Mouse (Mus musculus) inflammation-experienced regulatory T-cells, adult 16 weeks (primary cell): ENCODE data around the gene Ltbp4. TPM values are rescaled to one million over a fixed set of nuclear protein-coding genes. Genes with fewer than 3 reads are reported as not detected.

ENCODE experiments used
- polyA plus RNA-seq: library from polyadenylated mRNA; unstranded; fragments of 100-300 nt; shearing (Covaris generic); gene quantifications from one replicate; pipeline ENCODE4 v1.2.1, GENCODE M21; 2017

Ltbp4 gene
- 1.2 TPM for polyA plus RNA-seq

DNA sequence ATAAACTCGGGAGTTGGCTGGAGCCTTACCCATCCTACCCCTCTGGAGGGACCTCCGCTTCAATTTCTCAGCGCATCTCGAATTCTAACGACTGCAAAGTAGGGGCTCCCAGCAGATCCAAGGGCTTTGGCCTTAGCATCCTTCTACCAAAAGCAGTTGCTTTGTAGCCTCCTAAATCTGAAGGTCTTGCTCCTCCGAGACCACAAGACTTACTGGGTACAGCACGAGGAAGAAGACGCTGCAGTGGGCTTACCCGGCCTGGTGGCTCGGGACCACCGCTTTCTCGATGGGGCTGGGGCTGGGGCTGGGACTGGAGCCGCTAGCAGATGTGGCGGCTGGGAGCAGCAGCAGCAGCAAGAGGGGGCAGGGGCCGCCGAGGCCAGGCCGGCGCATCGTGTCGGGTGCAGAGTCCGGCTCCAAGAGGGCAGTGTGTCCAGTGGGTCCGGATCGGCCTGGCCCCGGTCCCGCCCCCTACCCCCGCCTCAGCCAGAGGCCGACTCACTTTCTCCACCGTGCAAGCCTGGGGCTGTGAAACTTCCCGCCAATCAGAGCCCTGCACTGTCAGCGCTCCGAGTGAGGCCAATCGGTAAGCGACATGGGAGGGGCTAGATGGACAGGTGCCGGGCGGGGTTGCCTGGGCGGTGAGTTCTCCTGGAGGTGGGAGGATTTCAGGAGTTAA, at the start of gene Ltbp4:
TSS of gene Ltbp4 (minus strand) at position 518 of the 679 bp plus-strand sequence.

DNA sequence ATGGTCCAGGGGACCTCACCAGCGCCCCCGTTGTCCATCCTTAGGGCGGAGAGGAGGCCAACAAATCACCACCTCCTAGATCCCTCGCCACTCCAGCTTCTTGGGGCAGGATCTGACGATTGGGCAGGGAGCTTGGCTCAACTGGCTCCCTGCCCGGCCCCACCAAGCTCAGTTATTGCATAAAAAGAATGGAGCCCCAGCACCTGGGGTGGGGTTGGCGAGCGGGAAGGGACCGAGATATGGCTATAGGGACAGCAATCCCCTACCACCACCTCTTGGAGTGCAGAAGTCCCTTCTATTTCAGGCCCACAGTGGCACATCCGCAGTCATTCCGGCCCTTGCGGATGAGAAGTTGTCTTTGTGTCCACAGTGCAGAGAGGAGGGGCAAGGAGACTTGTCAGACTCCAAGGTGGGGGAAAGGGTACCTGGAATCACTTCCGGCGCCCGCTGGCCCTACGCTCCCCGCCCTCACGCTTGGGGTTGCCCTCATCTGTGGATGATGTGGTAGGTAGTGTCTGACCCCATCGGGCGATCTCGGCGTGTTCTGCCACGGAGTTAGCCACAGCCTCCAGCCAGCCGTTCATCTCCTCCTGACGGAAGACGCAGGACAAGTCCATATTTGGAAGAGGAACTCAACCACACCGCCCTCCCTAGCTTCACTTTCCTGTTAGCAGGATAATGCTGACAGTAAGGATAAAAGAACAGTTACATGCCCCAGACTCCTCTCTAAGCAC, 19.5 kb upstream of the Ltbp4 start, which contains the start of gene Gm20479:
TSS of gene Gm20479 (minus strand) at position 559 of the 734 bp plus-strand sequence.

DNA sequence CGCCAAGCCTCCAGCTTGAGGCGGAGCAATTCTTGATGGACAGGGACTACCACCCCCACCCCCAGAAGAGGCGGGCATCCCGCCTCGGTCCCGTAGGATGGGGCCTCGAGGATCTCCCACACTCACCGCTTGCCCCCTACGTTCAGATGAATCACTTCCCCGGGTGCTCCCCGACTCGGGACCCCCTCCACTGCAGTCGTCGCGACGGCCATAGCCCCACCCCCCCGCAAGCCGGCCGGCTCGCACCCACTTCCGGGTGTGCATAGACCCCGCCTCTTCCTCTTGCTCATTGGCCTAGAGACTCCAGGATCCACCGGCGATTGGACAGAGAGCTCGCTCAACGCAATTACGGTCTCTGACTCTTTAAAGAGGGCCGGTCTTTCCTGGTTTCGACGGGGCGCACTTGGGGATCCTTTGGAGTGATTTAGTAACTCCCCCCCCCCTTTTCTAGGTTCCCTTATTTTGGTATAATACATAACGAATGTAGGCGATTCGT, 18.3 kb upstream of the Ltbp4 start, which contains the start of gene Shkbp1:
TSS of gene Shkbp1 (minus strand) at position 275 of the 496 bp plus-strand sequence.

DNA sequence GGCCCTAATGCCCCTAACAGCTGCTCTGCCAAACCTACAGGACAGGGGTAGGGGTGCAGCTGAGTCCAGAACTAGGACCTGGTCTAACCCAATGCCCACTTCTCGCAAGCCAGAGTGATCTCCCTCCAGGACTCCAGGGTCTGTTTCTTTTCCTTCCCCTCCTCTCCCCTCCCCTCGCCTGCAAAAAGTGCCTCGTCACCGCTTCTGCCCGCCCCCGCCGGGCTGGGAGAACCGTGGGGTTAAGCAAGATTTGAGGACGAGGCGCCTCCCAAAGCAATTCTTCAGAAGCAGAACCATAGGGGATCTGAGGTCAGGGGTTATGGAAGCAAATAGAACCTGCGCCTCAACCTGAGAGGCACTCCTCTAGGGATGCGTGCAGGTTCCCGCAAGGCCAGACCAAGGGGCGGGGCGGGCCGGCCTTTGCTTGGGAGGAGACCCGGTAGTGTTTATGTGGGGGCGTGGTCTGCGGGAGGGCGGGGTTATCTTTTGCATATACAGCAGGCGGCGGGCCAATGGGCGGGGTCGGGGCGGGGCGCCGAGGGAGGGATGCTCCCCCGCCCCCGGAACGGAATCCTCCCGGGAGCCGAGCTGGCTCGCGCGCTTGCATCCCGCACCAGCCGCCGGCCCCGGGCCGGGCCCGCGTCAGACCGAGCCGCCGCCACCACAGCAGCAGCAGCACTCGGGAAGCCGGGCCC, 79.1 kb downstream of the Ltbp4 start, which contains the start of gene Numbl:
TSS of gene Numbl (plus strand) at position 229 of the 695 bp plus-strand sequence.

Other genes starting within 250 kb of the Ltbp4 start
- gene Cyp2f2, start 217.8 kb downstream of the Ltbp4 start, polyA plus RNA-seq, result not detected
- gene Cyp2t4, start 184.0 kb downstream of the Ltbp4 start, polyA plus RNA-seq, result not detected
- 91.6 TPM for gene Egln2, start 170.9 kb downstream of the Ltbp4 start, polyA plus RNA-seq
- gene Rab4b, start 158.8 kb downstream of the Ltbp4 start, polyA plus RNA-seq, result 171 TPM
- 0.89 TPM for gene Gm21983, start 156.6 kb downstream of the Ltbp4 start, polyA plus RNA-seq
- gene Mia, start 156.5 kb downstream of the Ltbp4 start, polyA plus RNA-seq, result 0.98 TPM
- 2.3 TPM for gene BC024978, start 141.9 kb downstream of the Ltbp4 start, polyA plus RNA-seq
- gene Snrpa, start 141.4 kb downstream of the Ltbp4 start, polyA plus RNA-seq, result 111 TPM
- 4.7 TPM for gene Itpkc, start 109.0 kb downstream of the Ltbp4 start, polyA plus RNA-seq
- gene Coq8b, start 104.7 kb downstream of the Ltbp4 start, polyA plus RNA-seq, result 33.5 TPM
- 0.79 TPM for gene Numbl, start 79.3 kb downstream of the Ltbp4 start, polyA plus RNA-seq
- 110 TPM for gene Shkbp1, start 18.3 kb upstream of the Ltbp4 start, polyA plus RNA-seq
- gene Gm20479, start 19.7 kb upstream of the Ltbp4 start, polyA plus RNA-seq, result 1.00 TPM
- 0.29 TPM for gene Sptbn4, start 110.0 kb upstream of the Ltbp4 start, polyA plus RNA-seq
- 17.9 TPM for gene Blvrb, start 110.3 kb upstream of the Ltbp4 start, polyA plus RNA-seq
- 67.9 TPM for gene Sertad3, start 136.1 kb upstream of the Ltbp4 start, polyA plus RNA-seq
- 84.0 TPM for gene Sertad1, start 149.2 kb upstream of the Ltbp4 start, polyA plus RNA-seq
- gene Prx, start 161.6 kb upstream of the Ltbp4 start, polyA plus RNA-seq, result 1.2 TPM
- gene Hipk4, start 185.6 kb upstream of the Ltbp4 start, polyA plus RNA-seq, result not detected
- 265 TPM for gene Pld3, start 215.5 kb upstream of the Ltbp4 start, polyA plus RNA-seq
- 22.7 TPM for gene 2310022A10Rik, start 215.5 kb upstream of the Ltbp4 start, polyA plus RNA-seq